Mouse (Mus musculus) midbrain, embryonic 10.5 days (tissue): ENCODE measurements around the gene Trio. TPM values are rescaled to one million over a fixed set of nuclear protein-coding genes. Genes with fewer than 3 reads are reported as not detected.

Source experiments
- DNase-seq: peaks from one replicate; pipeline ENCODE4 v3.0.0-alpha.2; 2017; ENCODE audit warnings: low spot score
- H3K27ac ChIP-seq: fragments of 300-500 bp; sonication (generic); replicated peaks from 2 replicates; pipeline ENCODE4 v1.5.1; 2016; ENCODE audit warnings: mild to moderate bottlenecking
- H3K27me3 ChIP-seq: fragments of 300-500 bp; sonication (generic); 2 replicates; pipeline ENCODE4 v1.6.1; 2016; ENCODE audit warnings: low read depth, mild to moderate bottlenecking; ENCODE audit not compliant: poor library complexity, severe bottlenecking
- H3K36me3 ChIP-seq: fragments of 300-500 bp; sonication (generic); 2 replicates; pipeline ENCODE4 v1.6.1; 2016; ENCODE audit warnings: mild to moderate bottlenecking, moderate library complexity
- H3K4me1 ChIP-seq: fragments of 300-500 bp; sonication (generic); 2 replicates; pipeline ENCODE4 v1.6.1; 2016
- H3K4me3 ChIP-seq: fragments of 300-500 bp; sonication (generic); 2 replicates; pipeline ENCODE4 v1.5.1; 2016; ENCODE audit warnings: mild to moderate bottlenecking, moderate library complexity
- H3K9me3 ChIP-seq: fragments of 300-500 bp; sonication (generic); replicated peaks from 2 replicates; pipeline ENCODE4 v1.6.1; 2016; ENCODE audit warnings: mild to moderate bottlenecking
- whole genome bisulfite sequencing: fragments of 180-500 bp; shearing (Covaris S2); methylation state at CpG from one replicate; pipeline ENCODE4 v1.1.7; 2016; 5-methylcytosine and 5-hydroxymethylcytosine counted together
- polyA plus RNA-seq: library from polyadenylated mRNA; unstranded; fragments of >200 nt; fragmentation: Nextera tagmentation; extraction: Ambion mirVana; gene quantifications from 2 replicates; pipeline ENCODE4 v1.2.1, GENCODE M21; 2016

Trio gene
- polyA plus RNA-seq, 1 experiment from 2014 or later, result 19.0 TPM

- no peak overlapping the region for H3K27ac ChIP-seq
- no peaks in the 10 kb centered on the region for H3K27me3 ChIP-seq
- no peak overlapping the region for H3K4me3 ChIP-seq
- H3K9me3 ChIP-seq, result no peaks in the 10 kb centered on the region
- peaks cover 73% of the 10 kb centered on the region for H3K36me3 ChIP-seq
- no peaks in the 10 kb centered on the region for H3K4me1 ChIP-seq
- WGBS, result 84% methylated on average over 2 of the region's 2 CpGs
- no peak for DNase-seq
Observed at GRCm38 (mm10) chr15:27872286-27872685, 153.4 kb downstream of the Trio start.

- Histone ChIP-seq H3K9me3 (no peaks in the 10 kb centered on the region), H3K4me3 (no peak overlapping the region), H3K27me3 (no peaks in the 10 kb centered on the region), H3K4me1 (no peaks in the 10 kb centered on the region), H3K36me3 (peaks cover 69% of the 10 kb centered on the region), H3K27ac (no peak overlapping the region)
- 96% methylated on average over 10 of the region's 10 CpGs for WGBS
- DNase-seq, result no peak
Observed at GRCm38 (mm10) chr15:27871708-27872107, 153.9 kb downstream of the Trio start.

- H3K9me3 ChIP-seq, result no peaks in the 10 kb centered on the region
- peaks cover 65% of the 10 kb centered on the region for H3K36me3 ChIP-seq
- DNase-seq, result no peak
- no peaks in the 10 kb centered on the region for H3K27me3 ChIP-seq
- H3K4me3 ChIP-seq, result no peak overlapping the region
- 92% methylated on average over 13 of the region's 13 CpGs for WGBS
- H3K4me1 ChIP-seq, result no peaks in the 10 kb centered on the region
- no peak overlapping the region for H3K27ac ChIP-seq
Observed at GRCm38 (mm10) chr15:27871260-27871659, 154.4 kb downstream of the Trio start.

- Histone ChIP-seq H3K4me3 (no peak overlapping the region), H3K9me3 (no peaks in the 10 kb centered on the region), H3K4me1 (no peaks in the 10 kb centered on the region), H3K27ac (no peak overlapping the region), H3K36me3 (peaks cover 72% of the 10 kb centered on the region), H3K27me3 (no peaks in the 10 kb centered on the region)
- 97% methylated on average over 4 of the region's 4 CpGs for WGBS
- no peak for DNase-seq
Observed at GRCm38 (mm10) chr15:27869001-27869400, 156.6 kb downstream of the Trio start.

- peaks cover 73% of the 10 kb centered on the region for H3K36me3 ChIP-seq
- H3K4me3 ChIP-seq, result no peak overlapping the region
- DNase-seq, result no peak
- H3K27ac ChIP-seq, result no peak overlapping the region
- H3K4me1 ChIP-seq, result no peaks in the 10 kb centered on the region
- H3K9me3 ChIP-seq, result no peaks in the 10 kb centered on the region
- H3K27me3 ChIP-seq, result no peaks in the 10 kb centered on the region
- 92% methylated on average over 7 of the region's 7 CpGs for WGBS
Observed at GRCm38 (mm10) chr15:27867831-27868230, 157.8 kb downstream of the Trio start.

GRCm38 (mm10) chr15:27866471-27866870, 159.2 kb downstream of the Trio start:
- no peaks in the 10 kb centered on the region for H3K9me3 ChIP-seq
- H3K27me3 ChIP-seq, result no peaks in the 10 kb centered on the region
- 87% methylated on average over 4 of the region's 4 CpGs for WGBS
- H3K36me3 ChIP-seq, result peaks cover 70% of the 10 kb centered on the region
- H3K27ac ChIP-seq, result no peak overlapping the region
- no peaks in the 10 kb centered on the region for H3K4me1 ChIP-seq
- H3K4me3 ChIP-seq, result no peak overlapping the region
- DNase-seq, result no peak

GRCm38 (mm10) chr15:27866053-27866452, 159.6 kb downstream of the Trio start:
- H3K27me3 ChIP-seq, result no peaks in the 10 kb centered on the region
- peaks cover 70% of the 10 kb centered on the region for H3K36me3 ChIP-seq
- H3K9me3 ChIP-seq, result no peaks in the 10 kb centered on the region
- 92% methylated on average over 6 of the region's 6 CpGs for WGBS
- no peaks in the 10 kb centered on the region for H3K4me1 ChIP-seq
- H3K4me3 ChIP-seq, result no peak overlapping the region
- no peak overlapping the region for H3K27ac ChIP-seq
- DNase-seq, result no peak

GRCm38 (mm10) chr15:27864397-27864796, 161.3 kb downstream of the Trio start:
- 95% methylated on average over 6 of the region's 6 CpGs for WGBS
- Histone ChIP-seq H3K4me1 (no peaks in the 10 kb centered on the region), H3K36me3 (peaks cover 68% of the 10 kb centered on the region), H3K27me3 (no peaks in the 10 kb centered on the region), H3K9me3 (no peaks in the 10 kb centered on the region), H3K4me3 (no peak overlapping the region), H3K27ac (no peak overlapping the region)
- DNase-seq, result no peak

- Histone ChIP-seq H3K4me3 (no peak overlapping the region), H3K36me3 (peaks cover 58% of the 10 kb centered on the region), H3K9me3 (no peaks in the 10 kb centered on the region), H3K4me1 (no peaks in the 10 kb centered on the region), H3K27me3 (no peaks in the 10 kb centered on the region), H3K27ac (no peak overlapping the region)
- DNase-seq, result no peak
- 95% methylated on average over 11 of the region's 11 CpGs for WGBS
Observed at GRCm38 (mm10) chr15:27862949-27863348, 162.7 kb downstream of the Trio start.

GRCm38 (mm10) chr15:27860439-27860838, 165.2 kb downstream of the Trio start:
- H3K4me3 ChIP-seq, result no peak overlapping the region
- DNase-seq, result no peak
- H3K36me3 ChIP-seq, result peaks cover 60% of the 10 kb centered on the region
- no peaks in the 10 kb centered on the region for H3K9me3 ChIP-seq
- H3K27me3 ChIP-seq, result no peaks in the 10 kb centered on the region
- peaks cover 7% of the 10 kb centered on the region; the same call in 1 of the 2 replicates for H3K4me1 ChIP-seq
- H3K27ac ChIP-seq, result no peak overlapping the region
- 92% methylated on average over 14 of the region's 14 CpGs for WGBS

GRCm38 (mm10) chr15:27859590-27859989, 166.1 kb downstream of the Trio start:
- H3K27ac ChIP-seq, result no peak overlapping the region
- H3K4me3 ChIP-seq, result no peak overlapping the region
- WGBS, result 92% methylated on average over 1 of the region's 1 CpGs
- peaks cover 60% of the 10 kb centered on the region for H3K36me3 ChIP-seq
- no peaks in the 10 kb centered on the region for H3K27me3 ChIP-seq
- no peaks in the 10 kb centered on the region for H3K9me3 ChIP-seq
- no peak for DNase-seq
- H3K4me1 ChIP-seq, result peaks cover 7% of the 10 kb centered on the region; the same call in 1 of the 2 replicates

GRCm38 (mm10) chr15:27859115-27859514, 166.5 kb downstream of the Trio start:
- peaks cover 61% of the 10 kb centered on the region for H3K36me3 ChIP-seq

GRCm38 (mm10) chr15:27858179-27858819, 167.3 kb downstream of the Trio start:
- peaks cover 62% of the 10 kb centered on the region for H3K36me3 ChIP-seq
- WGBS, result 91% methylated on average over 7 of the region's 7 CpGs

More at GRCm38 (mm10) chr15:27859115-27859514, 166.5 kb downstream of the Trio start:
- Histone ChIP-seq H3K27me3 (no peaks in the 10 kb centered on the region), H3K9me3 (no peaks in the 10 kb centered on the region), H3K27ac (no peak overlapping the region), H3K4me3 (no peak overlapping the region), H3K4me1 (peaks cover 7% of the 10 kb centered on the region; the same call in 1 of the 2 replicates)
- DNase-seq, result no peak
- 87% methylated on average over 6 of the region's 6 CpGs for WGBS

More at GRCm38 (mm10) chr15:27858179-27858819, 167.3 kb downstream of the Trio start:
- Histone ChIP-seq H3K4me1 (peaks cover 7% of the 10 kb centered on the region; the same call in 1 of the 2 replicates), H3K4me3 (no peak overlapping the region), H3K27ac (no peak overlapping the region), H3K9me3 (no peaks in the 10 kb centered on the region), H3K27me3 (no peaks in the 10 kb centered on the region)
- no peak for DNase-seq
